Mouse (Mus musculus): ENCODE measurements around the gene Mapk1ip1.

Mapk1ip1 gene

GRCm38 (mm10) chr7:138840594-138841021 is 5.5 kb downstream of the Mapk1ip1 start:
- peak; percentile 52 for DNase-seq (ENCODE audit: low spot score)

GRCm38 (mm10) chr7:138835028-138835427 is 11.0 kb downstream of the Mapk1ip1 start:
- DNase-seq (ENCODE audit: low spot score), result no peak

- peak; percentile 42 for DNase-seq (ENCODE audit: low spot score)
These were observed 18.3 kb downstream of the Mapk1ip1 start for GRCm38 (mm10) chr7:138827812-138828211.

- no peak for DNase-seq (ENCODE audit: low spot score)
These were observed 20.9 kb downstream of the Mapk1ip1 start for GRCm38 (mm10) chr7:138824995-138825756.

GRCm38 (mm10) chr7:138824423-138824822 is 21.6 kb downstream of the Mapk1ip1 start:
- no peak for DNase-seq (ENCODE audit: low spot score)

GRCm38 (mm10) chr7:138818314-138818713 is 27.8 kb downstream of the Mapk1ip1 start:
- no peak for DNase-seq (ENCODE audit: low spot score)

- no peak for DNase-seq (ENCODE audit: low spot score)
These were observed 32.7 kb downstream of the Mapk1ip1 start for GRCm38 (mm10) chr7:138813213-138813875.

GRCm38 (mm10) chr7:138807146-138807545 is 38.9 kb downstream of the Mapk1ip1 start:
- no peak for DNase-seq (ENCODE audit: low spot score)

- DNase-seq (ENCODE audit: low spot score), result no peak
These were observed 42.7 kb downstream of the Mapk1ip1 start for GRCm38 (mm10) chr7:138803386-138803785.

GRCm38 (mm10) chr7:138788109-138788508 is 58.0 kb downstream of the Mapk1ip1 start:
- DNase-seq (ENCODE audit: low spot score), result no peak
